Mouse (Mus musculus): ENCODE results near the gene Nudt14.

- TF ChIP-seq POLR2A (IDR thresholded peaks at IDR 0.05; ENCODE audit: insufficient read depth, low read depth, low read length) (no peak), CTCF (IDR thresholded peaks at IDR 0.05) (no peak), EP300 (IDR thresholded peaks at IDR 0.05; ENCODE audit: insufficient read depth, low read depth, low read length) (no peak)
These were observed 41.3 kb downstream of the Nudt14 start for GRCm38 (mm10) chr12:112900641-112901040.

Measured in heart, adult 2 months (tissue).